In the genomic region with DNA sequence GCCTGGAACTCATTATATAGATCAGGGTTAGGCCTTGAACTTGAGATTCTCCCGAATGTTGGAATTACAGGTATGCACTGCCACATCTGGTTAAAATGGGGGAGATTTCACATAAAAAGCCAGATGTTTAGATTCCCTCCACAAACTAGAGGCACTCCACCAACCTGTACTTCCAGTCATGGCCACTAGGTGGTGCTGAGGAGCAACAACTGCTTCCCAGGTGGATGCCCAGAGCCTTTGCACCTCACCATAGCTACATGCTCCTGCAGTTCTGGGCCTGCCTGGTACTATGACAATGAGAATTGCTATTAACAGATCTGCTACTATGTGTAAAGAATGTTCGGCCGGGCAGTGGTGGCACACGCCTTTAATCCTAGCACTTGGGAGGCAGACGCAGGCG, we compare ENCODE assay signal across 8 mouse cellular contexts. TPM values are rescaled to one million over a fixed set of nuclear protein-coding genes. Genes with fewer than 3 reads are reported as not detected.
DNase-seq lines count a peak whose midpoint lies in the region; TF ChIP-seq lines count a peak whose summit lies in the region.

No protein-coding gene starts in this region.

- no peaks in the 10 kb centered on the region for H3K9me3 ChIP-seq in CH12.LX (replicated peaks; ENCODE audit: low read length)

- no peak overlapping the region for H3K27ac ChIP-seq in CH12.LX (ENCODE audit: insufficient read depth, low read depth)
- no peak overlapping the region for H3K27ac ChIP-seq in embryonic fibroblast, embryonic 13.5 days (ENCODE audit: insufficient read depth, low read length)
- H3K27ac ChIP-seq in olfactory bulb, adult 2 months (ENCODE audit: insufficient read depth, low read depth, low read length): no peak overlapping the region

- TF ChIP-seq CTCF in CH12.LX (conservative IDR thresholded peaks at IDR 0.05 in 1 of 2, IDR thresholded peaks at IDR 0.05 in 1 of 2; ENCODE audit: low read depth in 2 of 2, low read length in 2 of 2): peak; percentile 95 to 98
- TF ChIP-seq CTCF in brain, embryonic 14.5 days (IDR thresholded peaks at IDR 0.05; ENCODE audit: borderline replicate concordance, extremely low read depth, insufficient read depth, insufficient read length): peak; percentile 97
- TF ChIP-seq CTCF in embryonic fibroblast, embryonic 13.5 days (IDR thresholded peaks at IDR 0.05; ENCODE audit: borderline replicate concordance, insufficient read depth, low read length): peak; percentile 96
- TF ChIP-seq CTCF in olfactory bulb, adult 2 months (IDR thresholded peaks at IDR 0.05; ENCODE audit: insufficient read depth, low read depth, low read length): peak; percentile 55; the same call in 1 of the 2 replicates

- WGBS in olfactory bulb, adult 2 months: 43% methylated on average over 6 of the region's 6 CpGs

- H3K4me3 ChIP-seq in CH12.LX (replicated peaks in 1 of 3; ENCODE audit: low read depth in 2 of 3, low read length in 2 of 3, poor library complexity in 1 of 3): no peak overlapping the region
- H3K4me3 ChIP-seq in embryonic fibroblast, embryonic 13.5 days (ENCODE audit: insufficient read depth, low read length): no peak overlapping the region
- H3K4me3 ChIP-seq in olfactory bulb, adult 2 months (ENCODE audit: insufficient read depth, low read depth, low read length): no peak overlapping the region

- no peaks in the 10 kb centered on the region for H3K79me2 ChIP-seq in CH12.LX (replicated peaks; ENCODE audit: control insufficient read depth, extremely low read depth, insufficient read depth, poor library complexity, severe bottlenecking)

- dilution Hi-C loops in CH12.LX (cut with MboI; ENCODE audit: extremely low pct_ligation_motif_present, extremely low pct_unique_long_range_greater_than_20kb, low sequenced_read_pairs): no loop called here

- peak; percentile 89 for TF ChIP-seq RAD21 in CH12.LX (IDR thresholded peaks at IDR 0.05; ENCODE audit: low read depth, low read length)

- no peak for TF ChIP-seq POLR2A in CH12.LX (IDR thresholded peaks at IDR 0.05; ENCODE audit: low read depth, low read length)
- no peak for TF ChIP-seq POLR2A in brain, embryonic 14.5 days (IDR thresholded peaks at IDR 0.05; ENCODE audit: borderline replicate concordance, extremely low read depth, insufficient read depth, insufficient read length, poor library complexity, severe bottlenecking)
- TF ChIP-seq POLR2A in embryonic fibroblast, embryonic 13.5 days (IDR thresholded peaks at IDR 0.05; ENCODE audit: low read depth, low read length): no peak
- TF ChIP-seq POLR2A in olfactory bulb, adult 2 months (IDR thresholded peaks at IDR 0.05; ENCODE audit: insufficient read depth, low read depth, low read length): no peak

- peaks cover 0 to 9% of the 10 kb centered on the region in 2 experiments; a peak in 2 of 4 replicates for H3K4me1 ChIP-seq in CH12.LX (ENCODE audit: control insufficient read depth in 1 of 2, insufficient read depth in 2 of 2)
- H3K4me1 ChIP-seq in embryonic fibroblast, embryonic 13.5 days (ENCODE audit: control insufficient read depth, insufficient read depth, low read length): no peaks in the 10 kb centered on the region
- H3K4me1 ChIP-seq in olfactory bulb, adult 2 months (ENCODE audit: control insufficient read depth, insufficient read depth, low read length): peaks cover 33% of the 10 kb centered on the region

- no peak overlapping the region for H3K4me2 ChIP-seq in CH12.LX (ENCODE audit: insufficient read depth, low read depth, poor library complexity, severe bottlenecking)

- intact Hi-C loops in heart, postnatal 14 days (cut with DNase I): loop anchor here (1.0 to 2.0 kb wide), 3 partner anchors 40 to 107 kb away; no protein-coding TSS in a partner anchor

- DNase-seq in CH12.LX (ENCODE audit: extremely low read depth): peak; percentile 81
- DNase-seq in brain, embryonic 14.5 days (ENCODE audit: low read depth): peak; percentile 82
- peak; percentile 86 to 93 for DNase-seq in heart, postnatal 14 days
- peak; percentile 75 to 93 for DNase-seq in kidney, postnatal 36 days
- peak; percentile 69 to 74 for DNase-seq in lung, adult 18-20 months
- DNase-seq in thymus, postnatal 10 days (ENCODE audit: low spot score in 2 of 2): peak; percentile 51 to 79

- H3K27me3 ChIP-seq in CH12.LX (replicated peaks): peaks cover 14% of the 10 kb centered on the region

- H3K9ac ChIP-seq in CH12.LX (ENCODE audit: insufficient read depth, low read depth): no peak overlapping the region

- TF ChIP-seq EP300 in CH12.LX (IDR thresholded peaks at IDR 0.05; ENCODE audit: low read length): no peak

- no peaks in the 10 kb centered on the region for H3K36me3 ChIP-seq in CH12.LX (replicated peaks in 1 of 2; ENCODE audit: control insufficient read depth in 1 of 2, insufficient read depth in 1 of 2, low read length in 1 of 2)

- in situ Hi-C loops in CH12.LX (cut with MboI; ENCODE audit: low pct_ligation_motif_present, low pct_unique_long_range_greater_than_20kb, low sequenced_read_pairs): loop anchor here (5.0 kb wide), 2 partner anchors 40 to 105 kb away; no protein-coding TSS in a partner anchor

TF ChIP-seq in CH12.LX, 34 proteins besides CTCF, POLR2A, EP300 and RAD21:
- TF ChIP-seq ZC3H11A (IDR thresholded peaks at IDR 0.05; ENCODE audit: low read depth, low read length) (peak; percentile 82), MAX (IDR thresholded peaks at IDR 0.05; ENCODE audit: low read length) (no peak), TCF12 (IDR thresholded peaks at IDR 0.05; ENCODE audit: low read depth, low read length) (peak; percentile 18; the same call in 1 of the 2 replicates), SIN3A (IDR thresholded peaks at IDR 0.05; ENCODE audit: low read length) (0 out of 2 replicates have a peak, but pooled peaks have one; percentile 29), ETS1 (conservative IDR thresholded peaks at IDR 0.05; ENCODE audit: low read depth, low read length) (no peak), SMC3 (IDR thresholded peaks at IDR 0.05; ENCODE audit: low read depth, low read length) (peak; percentile 96), MYC (IDR thresholded peaks at IDR 0.05; ENCODE audit: low read depth, low read length) (0 out of 2 replicates have a peak, but pooled peaks have one; percentile 28), JUN (IDR thresholded peaks at IDR 0.05; ENCODE audit: insufficient read depth, low read depth, low read length) (no peak), MEF2A (IDR thresholded peaks at IDR 0.05; ENCODE audit: borderline replicate concordance, low read depth, low read length) (no peak)

RNA-seq across cellular contexts. Expression of gene Znfx1, which starts 49.9 kb away (rescaled TPM):
- total RNA-seq in CH12.LX (2012; rRNA removed) (8.1 and 9.0 TPM in 2 replicates), CH12.LX (2014; rRNA removed) (4.1 and 5.1 TPM in 2 replicates)
- polyA plus RNA-seq in CH12.LX (2012; ENCODE audit: insufficient read length, low read depth): 7.7 and 9.0 TPM in 2 replicates
- 10.5 and 16.8 TPM in 2 replicates for polyA plus RNA-seq in brain, embryonic 14.5 days (2012; rRNA removed)
- 23.6 and 23.8 TPM in 2 replicates for polyA plus RNA-seq in embryonic fibroblast, embryonic 13.5 days (2011; ENCODE audit: insufficient read length, low read depth, missing spikeins)
- 10 to 100 TPM; 32.1 to 36.1 TPM for total RNA-seq in heart, postnatal 14 days (2021)
- not detected in 2 replicates for polyA plus RNA-seq in olfactory bulb, adult 2 months (2012; ENCODE audit: insufficient read depth, insufficient read length, low replicate concordance, missing spikeins)
